Mouse (Mus musculus): Measurements from ENCODE around the gene Tenm4. TPM values are rescaled to one million over a fixed set of nuclear protein-coding genes. Genes with fewer than 3 reads are reported as not detected.

Tenm4 gene
- total RNA-seq, 2 experiments from 2014 or later = 0.13 to 0.73 TPM

GRCm38 (mm10) chr7:96230006-96230719 is 59.1 kb downstream of the Tenm4 start:
- TF ChIP-seq CTCF (IDR thresholded peaks at IDR 0.05) = no peak
- Histone ChIP-seq H3K27ac (peak overlapping the region; percentile 24; the same call in 1 of the 2 replicates), H3K4me3 (no peak overlapping the region)
- intact Hi-C loops (cut with DNase I) = no loop called here
- DNase-seq = no peak

- Histone ChIP-seq H3K27ac (0 out of 2 replicates have a peak overlapping the region, but pooled peaks have one; percentile 24), H3K4me3 (no peak overlapping the region)
- no peak for DNase-seq
- no peak for TF ChIP-seq CTCF (IDR thresholded peaks at IDR 0.05)
- intact Hi-C loops (cut with DNase I) = no loop called here
Measured at GRCm38 (mm10) chr7:96230720-96231241, 59.7 kb downstream of the Tenm4 start.

GRCm38 (mm10) chr7:96235847-96236246 is 64.8 kb downstream of the Tenm4 start:
- no peak for TF ChIP-seq CTCF (IDR thresholded peaks at IDR 0.05)
- intact Hi-C loops (cut with DNase I) = no loop called here

GRCm38 (mm10) chr7:96240661-96241060 is 69.6 kb downstream of the Tenm4 start:
- intact Hi-C loops (cut with DNase I) = no loop called here
- Histone ChIP-seq H3K4me3 (no peak overlapping the region), H3K27ac (no peak overlapping the region)
- no peak for TF ChIP-seq CTCF (IDR thresholded peaks at IDR 0.05)
- peak; percentile 41 for DNase-seq

More at GRCm38 (mm10) chr7:96235847-96236246, 64.8 kb downstream of the Tenm4 start:
- no peak overlapping the region for H3K27ac ChIP-seq
- no peak for DNase-seq
- no peak overlapping the region for H3K4me3 ChIP-seq

- TF ChIP-seq CTCF (IDR thresholded peaks at IDR 0.05) = no peak
- intact Hi-C loops (cut with DNase I) = no loop called here
- Histone ChIP-seq H3K4me3 (no peak overlapping the region), H3K27ac (no peak overlapping the region)
- no peak for DNase-seq
Measured at GRCm38 (mm10) chr7:96242328-96243185, 71.5 kb downstream of the Tenm4 start.

- intact Hi-C loops (cut with DNase I) = no loop called here
- no peak for DNase-seq
- no peak overlapping the region for H3K4me3 ChIP-seq
- no peak overlapping the region for H3K27ac ChIP-seq
- TF ChIP-seq CTCF (IDR thresholded peaks at IDR 0.05) = no peak
Measured at GRCm38 (mm10) chr7:96244796-96245195, 73.8 kb downstream of the Tenm4 start.

- intact Hi-C loops (cut with DNase I) = no loop called here
- no peak for TF ChIP-seq CTCF (IDR thresholded peaks at IDR 0.05)
- no peak for DNase-seq
- Histone ChIP-seq H3K4me3 (no peak overlapping the region), H3K27ac (no peak overlapping the region)
Measured at GRCm38 (mm10) chr7:96259630-96260029, 88.6 kb downstream of the Tenm4 start.

GRCm38 (mm10) chr7:96262182-96262581 is 91.1 kb downstream of the Tenm4 start:
- intact Hi-C loops (cut with DNase I) = no loop called here
- TF ChIP-seq CTCF (IDR thresholded peaks at IDR 0.05) = no peak
- no peak overlapping the region for H3K4me3 ChIP-seq

GRCm38 (mm10) chr7:96265941-96266340 is 94.9 kb downstream of the Tenm4 start:
- DNase-seq = no peak
- Histone ChIP-seq H3K27ac (no peak overlapping the region), H3K4me3 (no peak overlapping the region)
- TF ChIP-seq CTCF (IDR thresholded peaks at IDR 0.05) = no peak
- intact Hi-C loops (cut with DNase I) = no loop called here

More at GRCm38 (mm10) chr7:96262182-96262581, 91.1 kb downstream of the Tenm4 start:
- no peak for DNase-seq
- H3K27ac ChIP-seq = no peak overlapping the region

GRCm38 (mm10) chr7:96267266-96267665 is 96.2 kb downstream of the Tenm4 start:
- no peak overlapping the region for H3K4me3 ChIP-seq
- intact Hi-C loops (cut with DNase I) = no loop called here
- no peak overlapping the region for H3K27ac ChIP-seq
- DNase-seq = peak; percentile 42
- no peak for TF ChIP-seq CTCF (IDR thresholded peaks at IDR 0.05)

- intact Hi-C loops (cut with DNase I) = no loop called here
- TF ChIP-seq CTCF (IDR thresholded peaks at IDR 0.05) = no peak
- DNase-seq = no peak
Measured at GRCm38 (mm10) chr7:96270684-96271083, 99.6 kb downstream of the Tenm4 start.

GRCm38 (mm10) chr7:96272068-96272467 is 101.0 kb downstream of the Tenm4 start:
- intact Hi-C loops (cut with DNase I) = no loop called here
- DNase-seq = no peak
- H3K4me3 ChIP-seq = no peak overlapping the region
- no peak overlapping the region for H3K27ac ChIP-seq
- no peak for TF ChIP-seq CTCF (IDR thresholded peaks at IDR 0.05)

More at GRCm38 (mm10) chr7:96270684-96271083, 99.6 kb downstream of the Tenm4 start:
- H3K27ac ChIP-seq = no peak overlapping the region
- H3K4me3 ChIP-seq = no peak overlapping the region

GRCm38 (mm10) chr7:96274486-96274885 is 103.4 kb downstream of the Tenm4 start:
- DNase-seq = no peak
- intact Hi-C loops (cut with DNase I) = no loop called here
- Histone ChIP-seq H3K4me3 (no peak overlapping the region), H3K27ac (no peak overlapping the region)
- no peak for TF ChIP-seq CTCF (IDR thresholded peaks at IDR 0.05)
